Mouse (Mus musculus): ENCODE results near the gene Eif3m. TPM values are rescaled to one million over a fixed set of nuclear protein-coding genes. Genes with fewer than 3 reads are reported as not detected.
"Not testable (repeated sequence)": the region's sequence is repeated elsewhere in the genome, so short reads cannot be mapped to it uniquely, and the experiment has no call there.

Eif3m gene
- polyA plus RNA-seq, 1 experiment = 92.4 TPM

DNA sequence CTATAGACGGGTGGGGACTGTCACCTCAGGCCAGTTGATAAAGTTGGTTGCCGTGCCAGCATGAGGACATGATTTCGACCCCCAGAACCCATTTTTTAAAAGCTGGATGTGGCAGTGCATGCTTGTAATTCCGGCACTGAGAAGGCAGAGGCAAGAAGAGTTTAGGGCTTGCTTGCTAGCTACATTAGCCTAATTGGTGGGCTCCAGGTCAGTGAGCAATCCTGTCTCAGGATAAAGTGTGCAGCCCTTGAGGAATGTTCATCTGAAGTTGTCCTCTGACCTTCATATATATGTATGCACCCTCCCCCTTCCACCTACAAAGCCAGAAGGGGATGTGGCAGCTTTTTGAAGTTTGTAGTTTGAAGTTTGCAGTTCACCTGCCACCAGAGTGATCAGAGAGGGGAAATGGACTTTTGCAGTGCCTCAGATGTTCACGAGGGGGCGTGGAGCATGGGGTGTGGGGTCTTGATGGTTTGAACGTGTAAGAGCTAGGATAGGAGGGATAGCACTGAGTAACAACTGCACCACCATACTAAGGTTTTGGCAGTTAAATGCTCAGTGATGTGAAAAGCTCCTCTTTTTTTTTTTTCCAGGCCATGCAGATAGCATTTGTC is 21.2 kb upstream of the Eif3m start:
- Histone ChIP-seq H3K4me3 (replicated peaks; ENCODE audit: insufficient read depth, low read depth, low read length) (no peak overlapping the region), H3K27me3 (ENCODE audit: control insufficient read depth, insufficient read depth, low read length) (no peaks in the 10 kb centered on the region), H3K27ac (ENCODE audit: insufficient read depth, low read length) (no peak overlapping the region), H3K4me1 (ENCODE audit: control insufficient read depth, insufficient read depth, low read length) (no peaks in the 10 kb centered on the region)
- DNase-seq = no peak
- 78% methylated on average over 7 of the region's 7 CpGs for WGBS
- TF ChIP-seq CTCF (IDR thresholded peaks at IDR 0.05; ENCODE audit: borderline replicate concordance, insufficient read depth, low read depth, low read length) = no peak
- TF ChIP-seq POLR2A (IDR thresholded peaks at IDR 0.05; ENCODE audit: borderline replicate concordance, insufficient read depth, low read length) = no peak

DNA sequence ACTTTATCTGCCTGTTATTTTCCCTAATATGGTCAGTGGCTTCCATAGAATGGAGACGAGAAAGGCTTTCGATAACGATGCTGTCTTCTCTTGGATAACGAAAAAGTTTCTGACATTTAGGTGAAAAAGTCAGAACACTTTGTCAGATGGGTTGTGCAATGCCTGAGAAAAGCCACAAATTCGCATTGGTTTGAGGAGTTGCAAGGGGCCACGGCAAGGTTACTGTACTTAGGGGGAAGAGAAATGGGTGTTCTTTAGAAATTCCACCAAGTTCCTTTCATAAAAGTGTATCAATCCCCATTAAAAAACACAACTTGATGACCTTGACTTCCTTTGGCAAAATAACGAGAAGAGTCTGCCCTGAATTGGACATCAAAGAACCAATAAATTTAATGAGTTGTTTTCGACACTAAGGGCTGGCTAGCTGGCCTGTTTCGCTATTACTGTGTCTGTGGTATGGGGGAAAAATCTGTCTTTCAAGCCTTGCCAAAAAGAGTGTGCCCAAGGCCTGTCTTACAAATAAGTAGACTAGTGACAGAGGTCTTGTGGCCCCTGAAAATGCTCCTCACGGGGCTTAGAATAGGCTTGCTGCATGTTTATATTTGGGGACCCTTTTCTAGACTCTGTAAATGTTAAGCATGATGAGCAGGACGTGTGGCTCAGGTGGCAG is 19.7 kb upstream of the Eif3m start:
- TF ChIP-seq POLR2A (IDR thresholded peaks at IDR 0.05; ENCODE audit: borderline replicate concordance, insufficient read depth, low read length) (no peak), CTCF (IDR thresholded peaks at IDR 0.05; ENCODE audit: borderline replicate concordance, insufficient read depth, low read depth, low read length) (no peak)
- Histone ChIP-seq H3K4me1 (ENCODE audit: control insufficient read depth, insufficient read depth, low read length) (no peaks in the 10 kb centered on the region), H3K27me3 (ENCODE audit: control insufficient read depth, insufficient read depth, low read length) (no peaks in the 10 kb centered on the region), H3K4me3 (replicated peaks; ENCODE audit: insufficient read depth, low read depth, low read length) (no peak overlapping the region), H3K27ac (ENCODE audit: insufficient read depth, low read length) (no peak overlapping the region)
- DNase-seq = no peak
- 37% methylated on average over 11 of the region's 11 CpGs for WGBS

GRCm38 (mm10) chr2:105035985-105036384 is 19.1 kb upstream of the Eif3m start:
- H3K4me3 ChIP-seq (replicated peaks; ENCODE audit: insufficient read depth, low read depth, low read length) = no peak overlapping the region
- H3K27me3 ChIP-seq (ENCODE audit: control insufficient read depth, insufficient read depth, low read length) = no peaks in the 10 kb centered on the region
- H3K27ac ChIP-seq (ENCODE audit: insufficient read depth, low read length) = no peak overlapping the region
- 15% methylated on average over 11 of the region's 11 CpGs for WGBS
- DNase-seq = no peak
- H3K4me1 ChIP-seq (ENCODE audit: control insufficient read depth, insufficient read depth, low read length) = no peaks in the 10 kb centered on the region
- TF ChIP-seq CTCF (IDR thresholded peaks at IDR 0.05; ENCODE audit: borderline replicate concordance, insufficient read depth, low read depth, low read length) (no peak), POLR2A (IDR thresholded peaks at IDR 0.05; ENCODE audit: borderline replicate concordance, insufficient read depth, low read length) (no peak)

- H3K4me1 ChIP-seq (ENCODE audit: control insufficient read depth, insufficient read depth, low read length) = no peaks in the 10 kb centered on the region
- H3K27me3 ChIP-seq (ENCODE audit: control insufficient read depth, insufficient read depth, low read length) = no peaks in the 10 kb centered on the region
- DNase-seq = no peak
- TF ChIP-seq POLR2A (IDR thresholded peaks at IDR 0.05; ENCODE audit: borderline replicate concordance, insufficient read depth, low read length) (no peak), CTCF (IDR thresholded peaks at IDR 0.05; ENCODE audit: borderline replicate concordance, insufficient read depth, low read depth, low read length) (no peak)
- H3K27ac ChIP-seq (ENCODE audit: insufficient read depth, low read length) = no peak overlapping the region
- WGBS = 50% methylated on average over 3 of the region's 3 CpGs
- H3K4me3 ChIP-seq (replicated peaks; ENCODE audit: insufficient read depth, low read depth, low read length) = no peak overlapping the region
Observed at GRCm38 (mm10) chr2:105034084-105034483, 17.2 kb upstream of the Eif3m start.

DNA sequence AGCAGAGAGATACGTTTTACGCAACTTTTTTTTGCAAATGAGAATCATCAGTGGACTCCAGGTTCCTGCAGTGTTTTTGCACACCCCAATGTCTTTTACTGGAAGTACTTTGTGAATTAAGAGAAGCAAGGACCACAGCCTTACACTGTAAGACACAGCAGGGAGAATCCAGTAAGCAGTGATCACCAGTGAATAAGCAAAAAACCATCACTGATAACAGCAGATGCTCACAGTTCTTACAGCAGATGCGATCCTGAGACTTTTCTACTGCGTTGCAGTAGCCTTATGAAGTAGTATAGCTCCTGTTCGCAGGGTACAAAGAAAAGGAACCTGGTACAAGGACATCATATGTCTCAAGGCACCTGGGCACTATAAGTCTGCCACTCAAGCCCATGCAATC is 13.6 kb upstream of the Eif3m start:
- Histone ChIP-seq H3K4me1 (ENCODE audit: control insufficient read depth, insufficient read depth, low read length) (no peaks in the 10 kb centered on the region), H3K4me3 (replicated peaks; ENCODE audit: insufficient read depth, low read depth, low read length) (no peak overlapping the region), H3K27me3 (ENCODE audit: control insufficient read depth, insufficient read depth, low read length) (no peaks in the 10 kb centered on the region), H3K27ac (ENCODE audit: insufficient read depth, low read length) (no peak overlapping the region)
- DNase-seq = no peak
- no peak for TF ChIP-seq CTCF (IDR thresholded peaks at IDR 0.05; ENCODE audit: borderline replicate concordance, insufficient read depth, low read depth, low read length)
- TF ChIP-seq POLR2A (IDR thresholded peaks at IDR 0.05; ENCODE audit: borderline replicate concordance, insufficient read depth, low read length) = no peak
- 87% methylated on average over 5 of the region's 5 CpGs for WGBS

DNA sequence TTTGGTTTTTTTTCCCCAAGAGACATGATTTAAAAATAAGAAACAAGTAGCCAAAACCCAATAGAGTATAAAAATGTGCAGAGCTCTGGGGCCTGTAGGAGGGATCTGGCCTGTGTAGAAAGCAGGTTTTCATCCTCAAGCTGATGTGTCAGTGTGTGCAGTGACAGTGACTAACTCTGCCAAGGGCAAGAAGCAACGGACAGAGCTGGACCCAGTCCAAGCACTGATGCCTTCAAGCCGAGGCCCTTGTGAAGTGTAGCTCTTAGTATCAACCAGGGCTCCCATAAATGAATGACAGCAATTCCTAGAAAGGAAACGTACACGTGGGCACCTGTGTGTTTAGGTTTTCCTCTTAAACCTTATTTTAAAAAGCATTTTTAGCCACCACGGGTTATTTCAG is 11.9 kb upstream of the Eif3m start:
- Histone ChIP-seq H3K27ac (ENCODE audit: insufficient read depth, low read length) (no peak overlapping the region), H3K4me1 (ENCODE audit: control insufficient read depth, insufficient read depth, low read length) (no peaks in the 10 kb centered on the region), H3K4me3 (replicated peaks; ENCODE audit: insufficient read depth, low read depth, low read length) (no peak overlapping the region), H3K27me3 (ENCODE audit: control insufficient read depth, insufficient read depth, low read length) (no peaks in the 10 kb centered on the region)
- WGBS = 40% methylated on average over 5 of the region's 5 CpGs
- no peak for DNase-seq
- TF ChIP-seq POLR2A (IDR thresholded peaks at IDR 0.05; ENCODE audit: borderline replicate concordance, insufficient read depth, low read length) (no peak), CTCF (IDR thresholded peaks at IDR 0.05; ENCODE audit: borderline replicate concordance, insufficient read depth, low read depth, low read length) (no peak)

DNA sequence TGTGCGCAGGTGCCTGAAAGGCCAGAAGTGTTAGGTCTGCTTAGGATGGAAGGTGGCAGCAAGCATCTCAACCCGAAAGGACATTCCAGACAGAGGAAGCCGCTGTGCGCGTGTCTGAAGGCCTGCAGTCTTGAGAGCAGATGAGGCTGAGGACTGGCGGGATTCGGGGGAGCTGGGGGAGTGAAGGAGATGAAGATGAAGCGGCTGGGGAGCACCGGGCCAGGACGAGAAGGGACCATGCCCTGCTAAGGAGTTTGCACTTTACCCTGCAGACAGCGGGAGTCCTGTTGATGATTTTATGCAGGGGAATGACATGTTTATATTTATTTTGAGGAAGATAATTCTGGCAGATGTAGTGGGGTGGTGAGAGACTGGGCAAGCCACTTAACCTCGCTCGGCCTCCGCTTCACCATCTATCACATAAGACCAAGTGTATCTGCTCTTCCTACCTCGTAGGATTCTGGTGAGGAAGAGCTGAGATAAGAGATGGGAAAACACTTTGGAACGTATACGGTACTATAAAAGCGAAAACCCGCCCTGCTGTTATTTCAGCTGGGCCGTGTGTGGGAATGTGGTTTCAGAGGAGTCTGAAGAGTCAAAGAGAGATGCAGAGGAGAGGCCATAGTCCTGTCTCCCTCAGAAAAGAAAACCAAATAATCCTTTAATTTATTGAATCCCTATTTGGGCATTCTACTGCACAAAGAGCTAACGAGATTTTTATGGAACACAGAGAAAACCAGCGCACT is 10.2 kb upstream of the Eif3m start:
- no peaks in the 10 kb centered on the region for H3K27me3 ChIP-seq (ENCODE audit: control insufficient read depth, insufficient read depth, low read length)
- H3K4me3 ChIP-seq (replicated peaks; ENCODE audit: insufficient read depth, low read depth, low read length) = no peak overlapping the region
- WGBS = 88% methylated on average over 22 of the region's 22 CpGs
- no peak for DNase-seq
- no peak overlapping the region for H3K27ac ChIP-seq (ENCODE audit: insufficient read depth, low read length)
- H3K4me1 ChIP-seq (ENCODE audit: control insufficient read depth, insufficient read depth, low read length) = no peaks in the 10 kb centered on the region
- TF ChIP-seq POLR2A (IDR thresholded peaks at IDR 0.05; ENCODE audit: borderline replicate concordance, insufficient read depth, low read length) = no peak
- TF ChIP-seq CTCF (IDR thresholded peaks at IDR 0.05; ENCODE audit: borderline replicate concordance, insufficient read depth, low read depth, low read length) = no peak

DNA sequence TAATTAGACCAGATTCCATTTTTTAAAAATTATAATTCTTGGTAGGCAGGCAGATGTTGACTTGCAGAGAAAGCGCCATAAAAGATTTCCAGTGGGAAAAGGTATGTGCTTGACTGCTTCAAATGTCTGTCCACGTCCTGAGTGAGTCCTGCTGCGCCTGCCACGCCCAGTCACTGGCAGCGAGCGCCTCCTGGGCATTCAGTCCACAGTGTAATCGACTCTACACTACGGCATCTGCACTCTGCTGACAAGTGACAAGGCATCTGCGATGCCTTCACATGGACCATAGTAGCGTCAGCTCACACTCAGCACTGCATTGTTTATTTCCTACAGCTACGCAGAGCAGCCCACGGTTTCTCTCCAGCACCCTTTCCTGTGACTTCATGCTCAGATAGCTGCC is 8.7 kb upstream of the Eif3m start:
- H3K27ac ChIP-seq (ENCODE audit: insufficient read depth, low read length); H3K4me3 ChIP-seq (replicated peaks; ENCODE audit: insufficient read depth, low read depth, low read length); DNase-seq; H3K4me1 ChIP-seq (ENCODE audit: control insufficient read depth, insufficient read depth, low read length); H3K27me3 ChIP-seq (ENCODE audit: control insufficient read depth, insufficient read depth, low read length): not testable (repeated sequence)
- WGBS = 59% methylated on average over 12 of the region's 12 CpGs

Measured in cerebellum, adult 2 months (tissue).